Mouse (Mus musculus) limb, embryonic 10.5 days (tissue): Measurements from ENCODE around the gene Fry. TPM values are rescaled to one million over a fixed set of nuclear protein-coding genes. Genes with fewer than 3 reads are reported as not detected.

Source experiments
- DNase-seq: peaks from one replicate; pipeline ENCODE4 v3.0.0-alpha.2; 2017; ENCODE audit warnings: low spot score
- H3K27ac ChIP-seq: fragments of 300-500 bp; sonication (generic); 2 replicates; pipeline ENCODE4 v1.5.1; 2016; ENCODE audit warnings: mild to moderate bottlenecking
- H3K27me3 ChIP-seq: fragments of 300-500 bp; sonication (generic); 2 replicates; pipeline ENCODE4 v1.6.1; 2016; ENCODE audit warnings: low read depth, mild to moderate bottlenecking; ENCODE audit not compliant: poor library complexity, severe bottlenecking
- H3K36me3 ChIP-seq: fragments of 300-500 bp; sonication (generic); 2 replicates; pipeline ENCODE4 v1.6.1; 2016; ENCODE audit warnings: mild to moderate bottlenecking, moderate library complexity
- H3K4me1 ChIP-seq: fragments of 300-500 bp; sonication (generic); 2 replicates; pipeline ENCODE4 v1.6.1; 2016
- H3K4me3 ChIP-seq: fragments of 300-500 bp; sonication (generic); 2 replicates; pipeline ENCODE4 v1.5.1; 2016; ENCODE audit warnings: mild to moderate bottlenecking, moderate library complexity
- H3K9me3 ChIP-seq: fragments of 300-500 bp; sonication (generic); replicated peaks from 2 replicates; pipeline ENCODE4 v1.6.1; 2016; ENCODE audit warnings: mild to moderate bottlenecking
- WGBS: fragments of 180-500 bp; shearing (Covaris S2); methylation state at CpG from one replicate; pipeline ENCODE4 v1.1.7; 2016; 5-methylcytosine and 5-hydroxymethylcytosine counted together
- polyA plus RNA-seq: library from polyadenylated mRNA; unstranded; fragments of >200 nt; fragmentation: Nextera tagmentation; extraction: Ambion mirVana; gene quantifications from 2 replicates; pipeline ENCODE4 v1.2.1, GENCODE M21; 2016

Gene Fry
- polyA plus RNA-seq, 1 experiment from 2014 or later: 3.2 TPM

DNA sequence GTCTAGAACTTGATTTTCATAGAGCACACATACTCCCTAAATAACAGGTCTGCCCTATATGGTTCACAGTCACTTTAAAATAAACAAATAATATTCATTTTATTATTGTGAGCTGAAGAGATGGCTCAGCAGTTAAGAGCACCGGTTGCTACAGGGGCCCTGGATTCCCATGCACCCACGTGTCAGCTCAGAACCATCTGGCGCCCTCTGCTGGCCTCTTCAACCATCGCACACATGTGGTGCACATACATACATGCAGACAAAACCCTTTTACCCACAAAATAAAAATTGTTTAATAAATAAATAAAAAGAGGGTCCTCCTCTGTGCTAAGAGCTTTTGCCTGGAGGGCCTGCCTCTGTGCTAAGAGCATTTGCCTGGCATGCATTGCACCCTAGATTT is 335.0 kb downstream of the Fry start:
- no peaks in the 10 kb centered on the region for H3K27me3 ChIP-seq
- no peak overlapping the region for H3K27ac ChIP-seq
- H3K4me1 ChIP-seq: peaks cover 15% of the 10 kb centered on the region
- no peak for DNase-seq
- no peak overlapping the region for H3K4me3 ChIP-seq
- peaks cover 10% of the 10 kb centered on the region for H3K36me3 ChIP-seq
- WGBS: 83% methylated on average over 4 of the region's 4 CpGs
- no peaks in the 10 kb centered on the region for H3K9me3 ChIP-seq

DNA sequence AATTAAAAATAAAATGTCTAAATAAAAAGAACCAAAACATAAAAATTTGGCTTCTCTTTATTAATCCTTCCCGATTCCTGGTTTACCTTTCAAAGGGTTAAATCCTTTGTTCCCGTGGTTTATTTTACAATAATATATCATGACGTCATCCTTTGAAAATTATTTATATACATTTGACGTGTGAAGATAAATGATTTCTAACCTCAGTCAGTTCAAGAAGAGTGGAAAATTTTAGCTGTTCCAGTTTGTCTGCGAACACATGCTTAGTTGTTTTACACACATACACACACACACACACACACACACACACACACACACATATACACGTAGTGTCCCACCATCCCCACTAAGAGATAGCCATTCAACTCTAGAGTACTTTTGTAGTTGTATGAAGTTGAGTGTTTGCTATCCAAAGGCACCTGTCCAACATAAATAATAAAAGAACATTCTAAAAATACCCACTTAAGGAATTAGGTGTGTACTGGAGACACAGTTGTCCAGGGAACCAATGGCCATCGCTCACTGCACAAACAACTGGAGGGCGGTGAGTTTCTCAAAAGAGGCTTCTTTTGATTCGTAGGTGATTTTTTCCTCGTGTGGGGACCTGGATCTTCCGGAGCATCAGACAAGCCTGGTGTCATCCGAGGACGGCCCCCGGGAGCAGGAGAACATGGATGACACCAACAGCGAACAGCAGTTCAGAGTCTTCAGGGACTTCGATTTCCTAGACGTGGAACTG is 338.9 kb downstream of the Fry start:
- H3K36me3 ChIP-seq: peaks cover 8% of the 10 kb centered on the region
- H3K9me3 ChIP-seq: 0 out of 2 replicates have a peak, but pooled peaks cover 2% of the 10 kb centered on the region
- H3K4me3 ChIP-seq: no peak overlapping the region
- 89% methylated on average over 17 of the region's 17 CpGs for WGBS
- no peaks in the 10 kb centered on the region for H3K27me3 ChIP-seq
- no peak for DNase-seq
- H3K27ac ChIP-seq: peak overlapping the region; percentile 19; the same call in 1 of the 2 replicates
- H3K4me1 ChIP-seq: peaks cover 15% of the 10 kb centered on the region

DNA sequence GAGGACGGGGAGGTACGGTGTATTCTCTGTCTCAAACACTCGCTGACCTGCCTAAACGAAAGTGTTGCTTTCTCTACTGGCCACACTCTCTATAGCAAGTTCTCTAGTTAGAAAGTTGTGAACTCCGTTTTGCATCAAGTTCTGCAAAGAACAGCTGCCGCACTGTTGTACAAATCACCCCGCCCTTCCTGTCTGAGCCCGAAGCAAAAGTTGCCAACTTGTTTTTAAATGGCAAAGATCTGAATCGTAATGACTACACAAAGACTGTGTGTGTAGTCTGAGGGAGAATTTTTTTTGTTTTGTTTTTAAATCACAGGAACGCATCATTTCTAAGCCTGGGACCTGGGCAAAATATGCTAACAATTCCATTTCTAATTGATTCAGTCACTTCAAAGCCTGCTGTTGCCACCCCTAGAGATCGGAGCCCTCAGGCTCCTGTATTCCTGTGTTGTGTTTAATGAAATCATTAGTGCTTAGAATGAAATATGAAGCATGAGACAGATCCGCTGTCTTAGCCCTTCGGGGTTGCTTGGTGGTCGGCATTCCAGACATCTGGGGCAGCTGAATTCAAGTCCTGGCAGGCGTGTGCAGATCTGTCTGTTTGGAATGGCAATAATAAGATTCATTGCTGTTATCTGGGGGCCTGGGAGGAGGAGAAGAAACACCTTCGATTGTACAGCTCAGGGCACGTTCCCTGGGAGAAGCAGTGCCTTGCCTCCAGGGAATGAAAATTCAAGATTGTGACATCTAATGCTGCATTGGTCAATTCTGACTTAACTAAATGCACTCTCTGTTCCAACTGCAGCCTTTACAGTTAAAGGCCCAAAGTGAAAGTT is 339.7 kb downstream of the Fry start:
- Histone ChIP-seq H3K27ac (peak overlapping the region; percentile 19), H3K9me3 (0 out of 2 replicates have a peak, but pooled peaks cover 2% of the 10 kb centered on the region), H3K27me3 (no peaks in the 10 kb centered on the region), H3K4me3 (no peak overlapping the region), H3K4me1 (peaks cover 15% of the 10 kb centered on the region), H3K36me3 (peaks cover 4% of the 10 kb centered on the region)
- 61% methylated on average over 17 of the region's 17 CpGs for WGBS
- DNase-seq: no peak

DNA sequence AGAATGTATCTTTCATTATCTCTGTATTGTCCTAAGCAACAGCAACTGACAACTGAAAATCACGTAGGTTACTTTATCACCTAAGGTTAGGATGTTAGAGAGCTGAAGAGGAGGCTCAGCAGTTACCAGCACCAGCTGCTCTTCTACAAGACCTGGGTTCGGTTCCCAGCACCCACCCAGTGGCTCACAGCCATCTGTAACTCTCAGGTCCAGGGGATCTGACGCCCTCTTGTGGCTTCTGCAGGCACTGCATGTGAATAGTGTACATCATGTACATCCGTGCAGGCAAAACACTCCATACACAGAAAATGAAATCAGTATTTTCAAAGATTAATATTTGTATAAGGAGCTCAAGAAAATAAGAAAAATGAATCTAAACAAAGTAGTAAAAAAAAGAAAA is 341.4 kb downstream of the Fry start:
- DNase-seq: no peak
- H3K4me1 ChIP-seq: peaks cover 15% of the 10 kb centered on the region
- no peak overlapping the region for H3K4me3 ChIP-seq
- no peaks in the 10 kb centered on the region; the same call in 1 of the 2 replicates for H3K36me3 ChIP-seq
- 82% methylated on average over 4 of the region's 4 CpGs for WGBS
- no peaks in the 10 kb centered on the region for H3K27me3 ChIP-seq
- H3K9me3 ChIP-seq: 0 out of 2 replicates have a peak, but pooled peaks cover 2% of the 10 kb centered on the region
- no peak overlapping the region for H3K27ac ChIP-seq

DNA sequence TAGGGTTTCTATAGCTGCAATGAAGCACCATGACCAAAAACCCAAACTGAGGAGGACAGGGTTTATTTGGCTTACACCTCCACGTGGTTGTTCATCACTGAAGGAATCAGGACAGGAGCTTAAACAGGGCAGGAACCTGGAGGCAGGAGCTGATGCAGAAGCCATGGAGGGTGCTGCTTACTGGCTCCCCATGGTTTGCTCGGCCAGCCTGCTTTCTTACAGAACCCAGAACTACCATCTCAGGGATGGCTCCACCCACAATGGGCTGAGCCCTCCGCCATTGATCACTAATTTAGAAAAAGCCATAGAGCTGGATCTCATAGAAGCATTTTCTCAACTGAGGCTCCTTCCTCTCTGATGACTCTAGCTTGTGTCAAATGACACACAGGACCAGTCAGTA is 346.3 kb downstream of the Fry start:
- no peak for DNase-seq
- H3K9me3 ChIP-seq: 0 out of 2 replicates have a peak, but pooled peaks cover 2% of the 10 kb centered on the region
- no peak overlapping the region for H3K27ac ChIP-seq
- 59% methylated on average over 3 of the region's 3 CpGs for WGBS
- H3K4me3 ChIP-seq: no peak overlapping the region
- H3K27me3 ChIP-seq: no peaks in the 10 kb centered on the region
- no peaks in the 10 kb centered on the region for H3K36me3 ChIP-seq
- H3K4me1 ChIP-seq: peaks cover 16% of the 10 kb centered on the region

DNA sequence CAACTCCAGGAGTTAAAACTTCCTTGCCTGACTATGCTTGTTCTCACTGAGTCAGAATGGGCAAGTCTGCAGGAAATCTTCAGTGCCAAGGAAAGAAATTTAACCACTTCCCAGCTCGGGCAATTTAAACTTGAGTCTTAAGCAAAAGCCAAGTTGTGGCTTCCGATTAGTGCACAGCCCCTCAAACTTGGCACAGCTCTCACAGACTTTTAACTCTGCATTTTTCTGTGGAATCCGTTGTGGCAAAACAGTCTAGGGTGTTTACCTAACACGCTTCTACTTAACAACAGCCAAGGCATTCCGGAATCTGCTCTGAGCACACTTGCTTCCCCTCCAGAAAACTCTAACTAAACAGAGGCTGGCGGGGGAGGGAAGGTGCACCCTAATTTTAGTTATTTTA is 346.8 kb downstream of the Fry start:
- Histone ChIP-seq H3K4me3 (no peak overlapping the region), H3K36me3 (no peaks in the 10 kb centered on the region), H3K27me3 (no peaks in the 10 kb centered on the region), H3K27ac (no peak overlapping the region), H3K4me1 (peaks cover 16% of the 10 kb centered on the region), H3K9me3 (no peaks in the 10 kb centered on the region)
- no peak for DNase-seq
- WGBS: 85% methylated on average over 6 of the region's 6 CpGs

GRCm38 (mm10) chr5:150466132-150466531 is 347.7 kb downstream of the Fry start:
- Histone ChIP-seq H3K27ac (no peak overlapping the region), H3K9me3 (no peaks in the 10 kb centered on the region), H3K36me3 (no peaks in the 10 kb centered on the region), H3K4me3 (no peak overlapping the region), H3K4me1 (peaks cover 16% of the 10 kb centered on the region), H3K27me3 (no peaks in the 10 kb centered on the region)
- 82% methylated on average over 12 of the region's 12 CpGs for WGBS
- DNase-seq: no peak

- Histone ChIP-seq H3K27ac (no peak overlapping the region; the same call in 1 of the 2 replicates), H3K9me3 (no peaks in the 10 kb centered on the region), H3K36me3 (no peaks in the 10 kb centered on the region), H3K27me3 (no peaks in the 10 kb centered on the region), H3K4me3 (no peak overlapping the region), H3K4me1 (peaks cover 16% of the 10 kb centered on the region)
- WGBS: 73% methylated on average over 6 of the region's 6 CpGs
- no peak for DNase-seq
Observed at GRCm38 (mm10) chr5:150468431-150468830, 350.0 kb downstream of the Fry start.

GRCm38 (mm10) chr5:150477364-150477763 is 358.9 kb downstream of the Fry start:
- Histone ChIP-seq H3K36me3 (no peaks in the 10 kb centered on the region), H3K4me3 (no peak overlapping the region), H3K4me1 (no peaks in the 10 kb centered on the region; the same call in 1 of the 2 replicates), H3K27me3 (no peaks in the 10 kb centered on the region), H3K27ac (no peak overlapping the region), H3K9me3 (no peaks in the 10 kb centered on the region)
- WGBS: 70% methylated on average over 4 of the region's 4 CpGs
- no peak for DNase-seq

GRCm38 (mm10) chr5:150478612-150479011 is 360.2 kb downstream of the Fry start:
- Histone ChIP-seq H3K4me1 (no peaks in the 10 kb centered on the region; the same call in 1 of the 2 replicates), H3K27me3 (no peaks in the 10 kb centered on the region), H3K9me3 (no peaks in the 10 kb centered on the region), H3K27ac (no peak overlapping the region), H3K36me3 (no peaks in the 10 kb centered on the region), H3K4me3 (no peak overlapping the region)
- 79% methylated on average over 4 of the region's 4 CpGs for WGBS
- no peak for DNase-seq

DNA sequence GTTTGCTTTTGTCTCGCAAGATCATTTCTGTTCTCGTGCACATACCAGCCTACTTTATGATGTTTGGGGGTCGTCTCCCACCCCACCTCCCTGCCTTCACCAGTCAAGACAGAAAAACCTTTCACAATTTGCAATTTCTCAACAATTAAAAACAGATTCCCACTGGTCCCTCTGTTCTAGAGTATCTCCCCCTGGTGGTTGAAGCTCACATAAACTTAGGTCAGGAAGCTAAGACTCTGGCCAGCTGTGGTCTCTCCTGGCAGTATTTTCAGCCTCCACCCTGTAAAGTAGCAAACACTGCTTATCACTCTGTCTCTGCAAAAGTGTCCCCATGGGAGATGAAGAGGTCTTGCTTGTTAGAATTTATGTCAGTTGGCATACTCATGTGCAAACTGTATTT is 366.8 kb downstream of the Fry start:
- H3K4me1 ChIP-seq: peaks cover 7% of the 10 kb centered on the region; the same call in 1 of the 2 replicates
- WGBS: 49% methylated on average over 3 of the region's 3 CpGs
- no peaks in the 10 kb centered on the region for H3K9me3 ChIP-seq
- H3K27ac ChIP-seq: no peak overlapping the region
- H3K27me3 ChIP-seq: no peaks in the 10 kb centered on the region
- no peaks in the 10 kb centered on the region for H3K36me3 ChIP-seq
- DNase-seq: no peak
- no peak overlapping the region for H3K4me3 ChIP-seq

- no peak for DNase-seq
- H3K27ac ChIP-seq: no peak overlapping the region
- 78% methylated on average over 3 of the region's 3 CpGs for whole genome bisulfite sequencing
- H3K4me3 ChIP-seq: no peak overlapping the region
- no peaks in the 10 kb centered on the region for H3K27me3 ChIP-seq
- H3K9me3 ChIP-seq: no peaks in the 10 kb centered on the region
- peaks cover 2% of the 10 kb centered on the region; the same call in 1 of the 2 replicates for H3K4me1 ChIP-seq
- H3K36me3 ChIP-seq: no peaks in the 10 kb centered on the region
Observed at GRCm38 (mm10) chr5:150490285-150490684, 371.8 kb downstream of the Fry start.

DNA sequence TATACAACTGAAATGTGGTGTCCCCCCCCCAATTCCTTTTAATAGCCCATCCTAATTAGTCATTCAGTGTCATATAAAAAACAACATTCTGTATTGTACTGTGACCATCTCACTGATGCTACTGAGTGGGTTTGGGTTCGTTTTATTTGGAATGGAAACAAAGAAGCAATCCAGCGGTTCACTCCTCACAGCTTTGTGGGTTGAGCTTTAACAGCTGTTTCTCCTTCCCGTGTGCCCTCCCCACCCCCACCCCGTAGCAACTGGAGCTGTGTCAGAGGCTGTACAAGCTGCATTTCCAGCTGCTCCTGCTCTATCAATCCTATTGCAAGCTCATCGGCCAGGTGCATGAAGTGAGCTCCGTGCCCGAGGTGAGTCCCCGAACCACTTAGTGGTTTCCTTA is 372.4 kb downstream of the Fry start:
- H3K27me3 ChIP-seq: no peaks in the 10 kb centered on the region
- no peak for DNase-seq
- H3K4me3 ChIP-seq: no peak overlapping the region
- H3K27ac ChIP-seq: 0 out of 2 replicates have a peak overlapping the region, but pooled peaks have one; percentile 50
- H3K4me1 ChIP-seq: no peaks in the 10 kb centered on the region
- no peaks in the 10 kb centered on the region for H3K9me3 ChIP-seq
- H3K36me3 ChIP-seq: no peaks in the 10 kb centered on the region
- WGBS: 82% methylated on average over 8 of the region's 8 CpGs
